Comparison of ENCODE assay signal across 12 mouse cellular contexts in the genomic region with DNA sequence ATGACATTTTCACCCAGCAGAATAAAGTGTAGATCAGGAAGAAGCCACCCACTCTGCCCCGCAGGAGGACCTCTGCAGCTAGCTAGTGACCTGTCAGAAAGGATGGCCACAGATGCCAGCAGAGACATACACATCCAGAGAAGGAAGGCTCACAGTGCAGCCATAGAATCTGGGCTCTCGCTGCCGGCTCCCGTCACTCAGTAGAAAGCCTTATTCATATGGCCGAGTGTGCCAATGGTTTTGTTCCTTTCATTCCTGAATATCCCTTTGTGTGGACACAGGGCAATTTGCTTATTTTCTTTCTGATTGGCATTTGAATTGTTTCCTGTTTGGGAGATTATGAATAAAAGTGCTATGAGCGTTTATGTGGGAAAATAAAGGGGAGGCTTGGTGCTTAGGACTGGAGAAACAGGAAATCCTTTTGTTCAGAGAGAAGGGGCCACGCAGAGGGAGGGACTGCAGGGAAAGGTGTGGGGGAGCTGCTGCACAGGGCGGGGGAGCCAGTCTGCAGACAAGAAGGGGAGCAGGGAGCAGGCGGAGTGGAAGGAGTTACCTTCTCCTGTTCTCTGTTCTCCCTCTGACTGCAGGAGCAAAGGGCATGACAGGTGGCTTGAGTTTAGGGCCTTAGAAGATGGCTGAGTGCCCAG. TPM values are rescaled to one million over a fixed set of nuclear protein-coding genes. Genes with fewer than 3 reads are reported as not detected.
DNase-seq lines count a peak whose midpoint lies in the region; ATAC-seq and TF ChIP-seq lines count a peak whose summit lies in the region.
"Had no signal": no experiment of that assay in that cellular context is flagged by ENCODE, and none has a peak within 500 bp of the region (broad histone marks: within the 10 kb centered on the region; RNA-seq: fewer than 3 reads in every experiment).

No protein-coding gene starts in this region.

- no peaks in the 10 kb centered on the region for H3K9me3 ChIP-seq in kidney, postnatal 0 days (replicated peaks; ENCODE audit: low read length)
- H3K9me3 ChIP-seq in forebrain, embryonic 12.5 days: no peaks in the 10 kb centered on the region
- no peaks in the 10 kb centered on the region for H3K9me3 ChIP-seq in midbrain, embryonic 14.5 days (ENCODE audit: control insufficient read depth, low read length)
- H3K9me3 ChIP-seq: megakaryocyte, embryonic 14.5 days had no signal

- no peak overlapping the region for H3K4me3 ChIP-seq in kidney, postnatal 0 days (replicated peaks; ENCODE audit: low read depth, low read length)
- H3K4me3 ChIP-seq in forebrain, embryonic 12.5 days (replicated peaks): no peak overlapping the region
- no peak overlapping the region for H3K4me3 ChIP-seq in midbrain, embryonic 14.5 days (replicated peaks; ENCODE audit: low read depth, low read length)
- H3K4me3 ChIP-seq: megakaryocyte, embryonic 14.5 days had no signal

- 44% methylated on average over 9 of the region's 9 CpGs for WGBS in kidney, postnatal 0 days
- WGBS in forebrain, embryonic 12.5 days: 11% methylated on average over 9 of the region's 9 CpGs
- 19% methylated on average over 9 of the region's 9 CpGs for WGBS in midbrain, embryonic 14.5 days

- no peaks in the 10 kb centered on the region for H3K27me3 ChIP-seq in kidney, postnatal 0 days (ENCODE audit: insufficient read depth, low read length)
- H3K27me3 ChIP-seq in forebrain, embryonic 12.5 days: peaks cover 6% of the 10 kb centered on the region; the same call in 1 of the 2 replicates
- no peaks in the 10 kb centered on the region for H3K27me3 ChIP-seq in midbrain, embryonic 14.5 days (ENCODE audit: control insufficient read depth, insufficient read depth, low read length)
- H3K27me3 ChIP-seq: megakaryocyte, embryonic 14.5 days had no signal

- ATAC-seq in kidney, postnatal 0 days (replicated peaks; ENCODE audit: low FRiP score, low read depth): no peak
- no peak for ATAC-seq in forebrain, embryonic 12.5 days (ENCODE audit: low FRiP score)
- ATAC-seq in midbrain, embryonic 14.5 days (ENCODE audit: low FRiP score, low TSS enrichment): no peak

- H3K4me1 ChIP-seq in kidney, postnatal 0 days (replicated peaks; ENCODE audit: insufficient read depth, low read length): 0 out of 2 replicates have a peak, but pooled peaks cover 2% of the 10 kb centered on the region
- H3K4me1 ChIP-seq in forebrain, embryonic 12.5 days: peaks cover 12% of the 10 kb centered on the region
- no peaks in the 10 kb centered on the region for H3K4me1 ChIP-seq in midbrain, embryonic 14.5 days (ENCODE audit: control insufficient read depth, insufficient read depth, low read length)

- H3K4me2 ChIP-seq in kidney, postnatal 0 days (ENCODE audit: low read length): no peak overlapping the region
- peak overlapping the region; percentile 15; the same call in 1 of the 2 replicates for H3K4me2 ChIP-seq in forebrain, embryonic 12.5 days
- no peak overlapping the region for H3K4me2 ChIP-seq in midbrain, embryonic 14.5 days (ENCODE audit: low read length)
- H3K4me2 ChIP-seq: liver, embryonic 11.5 days had no signal

- H3K27ac ChIP-seq in kidney, postnatal 0 days: no peak overlapping the region
- H3K27ac ChIP-seq in forebrain, embryonic 12.5 days: peak overlapping the region; percentile 77
- peak overlapping the region; percentile 57 for H3K27ac ChIP-seq in midbrain, embryonic 14.5 days (replicated peaks; ENCODE audit: low read depth, low read length)

- peaks cover 30% of the 10 kb centered on the region; the same call in 1 of the 2 replicates for H3K36me3 ChIP-seq in kidney, postnatal 0 days (ENCODE audit: insufficient read depth, low read length)
- H3K36me3 ChIP-seq in forebrain, embryonic 12.5 days (replicated peaks): peaks cover 33% of the 10 kb centered on the region
- H3K36me3 ChIP-seq in midbrain, embryonic 14.5 days (ENCODE audit: control insufficient read depth, insufficient read depth, low read length): peaks cover 35% of the 10 kb centered on the region

- H3K9ac ChIP-seq in kidney, postnatal 0 days (ENCODE audit: low read depth, low read length): no peak overlapping the region
- H3K9ac ChIP-seq in forebrain, embryonic 12.5 days: no peak overlapping the region
- no peak overlapping the region for H3K9ac ChIP-seq in midbrain, embryonic 14.5 days (replicated peaks; ENCODE audit: low read length)

- TF ChIP-seq CTCF in kidney, postnatal 0 days (IDR thresholded peaks at IDR 0.05; ENCODE audit: low read depth): no peak

- DNase-seq in cerebellum, adult 9-11 months: peak; percentile 12
- DNase-seq in cerebellum, postnatal 10 days: no peak
- DNase-seq in kidney, postnatal 0 days (ENCODE audit: low spot score): peak; percentile 24
- DNase-seq in kidney, postnatal 10 days: no peak
- peak; percentile 43 for DNase-seq in midbrain, embryonic 14.5 days
- DNase-seq in embryo, embryonic 11 days: no peak
- no peak for DNase-seq in adrenal gland, adult 18-20 months (ENCODE audit: low spot score in 2 of 2)
- DNase-seq: cerebellum, adult 8-10 months; spleen, adult 18-20 months had no signal

RNA-seq across cellular contexts. Expression of gene Osbpl7, which starts 13.0 kb away (rescaled TPM):
- 6.6 and 7.6 TPM in 2 replicates for polyA plus RNA-seq in kidney, postnatal 0 days (2015; fragmentation: Nextera tagmentation; extraction: Ambion mirVana)
- 8.2 and 8.7 TPM in 2 replicates for polyA plus RNA-seq in forebrain, embryonic 12.5 days (2016; fragmentation: Nextera tagmentation; extraction: Ambion mirVana)
- 7.8 and 8.9 TPM in 2 replicates for polyA plus RNA-seq in midbrain, embryonic 14.5 days (2014; fragmentation: Nextera tagmentation; extraction: Ambion mirVana)
- 1 to 10 TPM; 5.2 to 6.6 TPM for total RNA-seq in adrenal gland, adult 18-20 months (2021)

RNA-seq across cellular contexts. Expression of gene Mrpl10, which starts 22.0 kb away (rescaled TPM):
- polyA plus RNA-seq in kidney, postnatal 0 days (2015; fragmentation: Nextera tagmentation; extraction: Ambion mirVana): 71.9 and 79.6 TPM in 2 replicates
- 64.0 and 65.8 TPM in 2 replicates for polyA plus RNA-seq in forebrain, embryonic 12.5 days (2016; fragmentation: Nextera tagmentation; extraction: Ambion mirVana)
- 54.2 and 62.2 TPM in 2 replicates for polyA plus RNA-seq in midbrain, embryonic 14.5 days (2014; fragmentation: Nextera tagmentation; extraction: Ambion mirVana)
- 100 to 1,000 TPM; 128 to 134 TPM for total RNA-seq in adrenal gland, adult 18-20 months (2021)

RNA-seq across cellular contexts. Expression of gene Lrrc46, which starts 22.2 kb away (rescaled TPM):
- polyA plus RNA-seq in kidney, postnatal 0 days (2015; fragmentation: Nextera tagmentation; extraction: Ambion mirVana): 1.0 and 1.2 TPM in 2 replicates
- 2.3 and 3.2 TPM in 2 replicates for polyA plus RNA-seq in forebrain, embryonic 12.5 days (2016; fragmentation: Nextera tagmentation; extraction: Ambion mirVana)
- 2.3 and 3.0 TPM in 2 replicates for polyA plus RNA-seq in midbrain, embryonic 14.5 days (2014; fragmentation: Nextera tagmentation; extraction: Ambion mirVana)
- total RNA-seq in adrenal gland, adult 18-20 months (2021): under 1 TPM; 0.60 to 0.74 TPM

RNA-seq across cellular contexts. Expression of gene Scrn2, which starts 33.7 kb away (rescaled TPM):
- 41.6 and 46.6 TPM in 2 replicates for polyA plus RNA-seq in kidney, postnatal 0 days (2015; fragmentation: Nextera tagmentation; extraction: Ambion mirVana)
- 26.0 and 28.0 TPM in 2 replicates for polyA plus RNA-seq in forebrain, embryonic 12.5 days (2016; fragmentation: Nextera tagmentation; extraction: Ambion mirVana)
- 11.3 and 15.6 TPM in 2 replicates for polyA plus RNA-seq in midbrain, embryonic 14.5 days (2014; fragmentation: Nextera tagmentation; extraction: Ambion mirVana)
- 10 to 100 TPM; 14.6 to 16.8 TPM for total RNA-seq in adrenal gland, adult 18-20 months (2021)

RNA-seq across cellular contexts. Expression of gene Sp6, which starts 50.2 kb away (rescaled TPM):
- polyA plus RNA-seq in kidney, postnatal 0 days (2015; fragmentation: Nextera tagmentation; extraction: Ambion mirVana): 1.5 and 2.0 TPM in 2 replicates
- 0.26 and 0.51 TPM in 2 replicates for polyA plus RNA-seq in forebrain, embryonic 12.5 days (2016; fragmentation: Nextera tagmentation; extraction: Ambion mirVana)
- polyA plus RNA-seq in midbrain, embryonic 14.5 days (2014; fragmentation: Nextera tagmentation; extraction: Ambion mirVana): 0.15 TPM in 1 of 2 replicates, not detected in the other
- total RNA-seq in adrenal gland, adult 18-20 months (2021): under 1 TPM; 0.06 to 0.13 TPM
- polyA plus RNA-seq: liver, embryonic 11.5 days had no signal

Comparison
In these comparisons a context has a peak if more than half of its experiments do, and no peak if none do; other contexts are left out.
1. DNase-seq: peak in cerebellum, adult 9-11 months (single experiment), kidney, postnatal 0 days (single experiment) and midbrain, embryonic 14.5 days (single experiment); none in cerebellum, postnatal 10 days (0 of 2), kidney, postnatal 10 days (single experiment), embryo, embryonic 11 days (single experiment) and adrenal gland, adult 18-20 months (0 of 2).